Mouse (Mus musculus) heart, embryonic 15.5 days (tissue): ENCODE measurements around the gene Sat2. TPM values are rescaled to one million over a fixed set of nuclear protein-coding genes. Genes with fewer than 3 reads are reported as not detected.
A peak's percentile ranks its signal among the peaks of the same experiment; 100 is the strongest.

Experiments used
- ATAC-seq: fragments of 200-750 bp; cut with Nextera tagmentation; replicated peaks from 2 replicates; pipeline ENCODE4 v1.8.0; 2017; ENCODE audit warnings: low read depth, moderate TSS enrichment; ENCODE audit not compliant: insufficient number of reproducible peaks, insufficient read depth, low FRiP score
- H3K27ac ChIP-seq: fragments of 300-500 bp; sonication (generic); 2 replicates; pipeline ENCODE4 v1.5.1; 2015; ENCODE audit warnings: mild to moderate bottlenecking, inconsistent platforms
- H3K27me3 ChIP-seq: fragments of 300-500 bp; sonication (generic); 2 replicates; pipeline ENCODE4 v1.6.1; 2015; ENCODE audit warnings: inconsistent platforms
- H3K36me3 ChIP-seq: fragments of 300-500 bp; sonication (generic); 2 replicates; pipeline ENCODE4 v1.6.1; 2015; ENCODE audit warnings: mild to moderate bottlenecking, inconsistent platforms
- H3K4me1 ChIP-seq: fragments of 300-500 bp; sonication (generic); replicated peaks from 2 replicates; pipeline ENCODE4 v1.6.1; 2015; ENCODE audit warnings: inconsistent platforms
- H3K4me2 ChIP-seq: fragments of 300-500 bp; sonication (generic); 2 replicates; pipeline ENCODE4 v1.6.1; 2015; ENCODE audit warnings: inconsistent platforms, mild to moderate bottlenecking, moderate library complexity
- H3K4me3 ChIP-seq: fragments of 300-500 bp; sonication (generic); 2 replicates; pipeline ENCODE4 v1.5.1; 2015; ENCODE audit warnings: mild to moderate bottlenecking, inconsistent platforms
- H3K9ac ChIP-seq: fragments of 300-500 bp; sonication (generic); 2 replicates; pipeline ENCODE4 v1.6.1; 2015; ENCODE audit warnings: mild to moderate bottlenecking, inconsistent platforms
- H3K9me3 ChIP-seq: fragments of 300-500 bp; sonication (generic); replicated peaks from 2 replicates; pipeline ENCODE4 v1.6.1; 2016; ENCODE audit warnings: inconsistent platforms
- WGBS: fragments of 180-500 bp; shearing (Covaris S2); methylation state at CpG from one replicate; pipeline ENCODE4 v1.1.7; 2015; ENCODE audit warnings: mixed read lengths; 5-methylcytosine and 5-hydroxymethylcytosine counted together
- polyA plus RNA-seq: library from polyadenylated mRNA; unstranded; fragments of >200 nt; fragmentation: Nextera tagmentation; extraction: Ambion mirVana; gene quantifications from 2 replicates; pipeline ENCODE4 v1.2.1, GENCODE M21; 2015

Sat2 gene
- polyA plus RNA-seq, 1 experiment from 2014 or later: 16.7 TPM

- no peak for ATAC-seq
- Histone ChIP-seq H3K4me3 (no peak overlapping the region), H3K27me3 (no peaks in the 10 kb centered on the region), H3K27ac (no peak overlapping the region), H3K9me3 (no peaks in the 10 kb centered on the region), H3K36me3 (peaks cover 20% of the 10 kb centered on the region), H3K4me1 (peaks cover 16% of the 10 kb centered on the region), H3K4me2 (no peak overlapping the region), H3K9ac (no peak overlapping the region)
- 89% methylated on average over 7 of the region's 7 CpGs for WGBS
Measured at GRCm38 (mm10) chr11:69584008-69584407, 37.8 kb upstream of the Sat2 start.

GRCm38 (mm10) chr11:69584937-69585336, 36.9 kb upstream of the Sat2 start:
- no peak overlapping the region for H3K4me3 ChIP-seq
- H3K9me3 ChIP-seq: no peaks in the 10 kb centered on the region
- no peaks in the 10 kb centered on the region for H3K27me3 ChIP-seq
- peaks cover 13% of the 10 kb centered on the region for H3K4me1 ChIP-seq
- H3K27ac ChIP-seq: no peak overlapping the region
- WGBS: 96% methylated on average over 13 of the region's 13 CpGs
- H3K4me2 ChIP-seq: no peak overlapping the region
- ATAC-seq: no peak
- H3K9ac ChIP-seq: no peak overlapping the region
- H3K36me3 ChIP-seq: peaks cover 29% of the 10 kb centered on the region

- Histone ChIP-seq H3K27ac (no peak overlapping the region), H3K9me3 (no peaks in the 10 kb centered on the region), H3K4me1 (peaks cover 13% of the 10 kb centered on the region), H3K4me3 (no peak overlapping the region), H3K36me3 (peaks cover 38% of the 10 kb centered on the region), H3K4me2 (no peak overlapping the region), H3K9ac (no peak overlapping the region), H3K27me3 (no peaks in the 10 kb centered on the region)
- ATAC-seq: no peak
- 59% methylated on average over 7 of the region's 7 CpGs for WGBS
Measured at GRCm38 (mm10) chr11:69585718-69586325, 36.0 kb upstream of the Sat2 start.

GRCm38 (mm10) chr11:69589207-69589834, 32.5 kb upstream of the Sat2 start:
- H3K4me3 ChIP-seq: no peak overlapping the region
- no peak overlapping the region for H3K27ac ChIP-seq
- H3K4me1 ChIP-seq: no peaks in the 10 kb centered on the region; the same call in none of the 2 replicates
- WGBS: 85% methylated on average over 22 of the region's 22 CpGs
- H3K27me3 ChIP-seq: no peaks in the 10 kb centered on the region
- H3K9ac ChIP-seq: no peak overlapping the region
- ATAC-seq: peak; percentile 29; the same call in 1 of the 2 replicates
- no peak overlapping the region for H3K4me2 ChIP-seq
- no peaks in the 10 kb centered on the region for H3K9me3 ChIP-seq
- peaks cover 53% of the 10 kb centered on the region for H3K36me3 ChIP-seq

GRCm38 (mm10) chr11:69590622-69591021, 31.2 kb upstream of the Sat2 start:
- Histone ChIP-seq H3K4me3 (no peak overlapping the region), H3K27ac (no peak overlapping the region), H3K4me2 (no peak overlapping the region), H3K4me1 (no peaks in the 10 kb centered on the region; the same call in none of the 2 replicates), H3K27me3 (no peaks in the 10 kb centered on the region), H3K36me3 (peaks cover 53% of the 10 kb centered on the region), H3K9ac (no peak overlapping the region), H3K9me3 (no peaks in the 10 kb centered on the region)
- no peak for ATAC-seq
- 87% methylated on average over 8 of the region's 8 CpGs for WGBS

- Histone ChIP-seq H3K4me2 (no peak overlapping the region), H3K4me3 (no peak overlapping the region), H3K27me3 (no peaks in the 10 kb centered on the region), H3K4me1 (no peaks in the 10 kb centered on the region; the same call in 1 of the 2 replicates), H3K36me3 (peaks cover 53% of the 10 kb centered on the region), H3K9ac (no peak overlapping the region), H3K9me3 (no peaks in the 10 kb centered on the region), H3K27ac (no peak overlapping the region)
- no peak for ATAC-seq
- WGBS: 84% methylated on average over 3 of the region's 3 CpGs
Measured at GRCm38 (mm10) chr11:69591424-69591823, 30.4 kb upstream of the Sat2 start.

- no peak overlapping the region for H3K9ac ChIP-seq
- H3K4me3 ChIP-seq: no peak overlapping the region
- H3K27ac ChIP-seq: no peak overlapping the region
- ATAC-seq: 0 out of 2 replicates have a peak, but pooled peaks have one; percentile 35
- H3K4me2 ChIP-seq: no peak overlapping the region
- H3K4me1 ChIP-seq: no peaks in the 10 kb centered on the region; the same call in 1 of the 2 replicates
- 69% methylated on average over 7 of the region's 7 CpGs for WGBS
- peaks cover 53% of the 10 kb centered on the region for H3K36me3 ChIP-seq
- no peaks in the 10 kb centered on the region for H3K27me3 ChIP-seq
- no peaks in the 10 kb centered on the region for H3K9me3 ChIP-seq
Measured at GRCm38 (mm10) chr11:69591899-69592637, 29.8 kb upstream of the Sat2 start.

GRCm38 (mm10) chr11:69592799-69593198, 29.0 kb upstream of the Sat2 start:
- no peaks in the 10 kb centered on the region for H3K27me3 ChIP-seq
- H3K4me2 ChIP-seq: no peak overlapping the region
- H3K4me3 ChIP-seq: no peak overlapping the region
- H3K9me3 ChIP-seq: no peaks in the 10 kb centered on the region
- peaks cover 45% of the 10 kb centered on the region for H3K36me3 ChIP-seq
- no peak overlapping the region for H3K9ac ChIP-seq
- H3K27ac ChIP-seq: no peak overlapping the region
- ATAC-seq: no peak
- no peaks in the 10 kb centered on the region; the same call in 1 of the 2 replicates for H3K4me1 ChIP-seq
- WGBS: 83% methylated on average over 4 of the region's 4 CpGs

- no peak for ATAC-seq
- 95% methylated on average over 6 of the region's 6 CpGs for WGBS
- no peaks in the 10 kb centered on the region for H3K27me3 ChIP-seq
- H3K4me2 ChIP-seq: no peak overlapping the region
- H3K9me3 ChIP-seq: no peaks in the 10 kb centered on the region
- H3K9ac ChIP-seq: no peak overlapping the region
- H3K4me3 ChIP-seq: no peak overlapping the region
- H3K27ac ChIP-seq: no peak overlapping the region
- peaks cover 8% of the 10 kb centered on the region for H3K4me1 ChIP-seq
- peaks cover 25% of the 10 kb centered on the region for H3K36me3 ChIP-seq
Measured at GRCm38 (mm10) chr11:69594853-69595252, 27.0 kb upstream of the Sat2 start.

GRCm38 (mm10) chr11:69599436-69599835, 22.4 kb upstream of the Sat2 start:
- H3K4me2 ChIP-seq: no peak overlapping the region; the same call in 1 of the 2 replicates
- H3K27me3 ChIP-seq: no peaks in the 10 kb centered on the region
- H3K4me1 ChIP-seq: peaks cover 48% of the 10 kb centered on the region
- no peak overlapping the region for H3K4me3 ChIP-seq
- peak overlapping the region; percentile 71 for H3K27ac ChIP-seq
- H3K36me3 ChIP-seq: no peaks in the 10 kb centered on the region
- no peaks in the 10 kb centered on the region for H3K9me3 ChIP-seq
- ATAC-seq: no peak
- H3K9ac ChIP-seq: no peak overlapping the region
- WGBS: 19% methylated on average over 9 of the region's 9 CpGs

- Histone ChIP-seq H3K4me1 (peaks cover 55% of the 10 kb centered on the region), H3K9me3 (no peaks in the 10 kb centered on the region), H3K27me3 (no peaks in the 10 kb centered on the region), H3K4me2 (peak overlapping the region; percentile 37), H3K36me3 (no peaks in the 10 kb centered on the region), H3K4me3 (no peak overlapping the region), H3K9ac (no peak overlapping the region), H3K27ac (peak overlapping the region; percentile 71)
- ATAC-seq: 0 out of 2 replicates have a peak, but pooled peaks have one; percentile 24
- 13% methylated on average over 6 of the region's 6 CpGs for WGBS
Measured at GRCm38 (mm10) chr11:69600098-69600497, 21.7 kb upstream of the Sat2 start.
